Mouse (Mus musculus) A20 (cell line): ENCODE data around the gene Sh3pxd2a.

ENCODE experiments used
- DNase-seq: peaks from one replicate; pipeline ENCODE4 v3.0.0-alpha.2; 2011; ENCODE audit warnings: low read depth, low spot score

The Sh3pxd2a gene

DNA sequence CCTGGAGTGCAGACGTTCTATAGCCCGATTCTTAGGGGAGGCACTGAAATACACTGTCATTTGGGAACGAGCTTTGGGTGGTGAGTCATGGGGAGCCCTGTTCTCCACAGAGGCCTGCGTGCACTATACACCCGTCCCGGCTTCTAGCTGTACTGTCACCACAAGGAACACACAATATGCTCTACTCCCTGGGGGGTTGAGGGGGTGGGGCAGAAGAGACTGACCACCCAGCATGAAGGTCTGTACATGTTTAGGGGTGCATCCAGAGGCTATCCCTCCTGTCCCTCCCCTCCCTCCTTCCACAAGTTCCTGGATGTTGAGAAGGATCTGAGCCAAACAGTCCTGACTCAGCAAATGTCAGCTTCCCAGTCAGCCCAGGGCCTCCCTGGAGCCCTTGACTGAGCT lies 182.1 kb downstream of the Sh3pxd2a start:
- no peak for DNase-seq

DNA sequence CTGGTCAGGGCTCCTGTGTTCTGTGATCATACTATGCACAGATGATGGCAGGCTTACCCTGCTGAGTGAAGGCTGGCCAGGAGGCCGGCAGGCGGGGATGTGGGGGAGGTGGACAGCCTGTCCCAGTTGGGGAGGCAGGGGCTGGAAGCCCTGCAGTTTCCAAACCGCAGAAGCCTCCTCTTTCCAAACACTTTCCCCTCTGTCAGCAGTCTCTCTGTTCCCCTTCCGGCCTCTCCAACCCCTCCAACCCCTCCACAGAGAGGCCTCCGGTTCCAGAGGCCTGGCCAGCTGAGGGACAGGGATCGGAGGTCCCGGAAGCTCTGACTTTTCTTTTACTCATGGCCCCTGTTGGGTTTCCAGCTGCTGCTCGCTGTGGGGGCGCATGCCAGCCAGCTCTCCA lies 183.3 kb downstream of the Sh3pxd2a start:
- DNase-seq, result no peak

DNA sequence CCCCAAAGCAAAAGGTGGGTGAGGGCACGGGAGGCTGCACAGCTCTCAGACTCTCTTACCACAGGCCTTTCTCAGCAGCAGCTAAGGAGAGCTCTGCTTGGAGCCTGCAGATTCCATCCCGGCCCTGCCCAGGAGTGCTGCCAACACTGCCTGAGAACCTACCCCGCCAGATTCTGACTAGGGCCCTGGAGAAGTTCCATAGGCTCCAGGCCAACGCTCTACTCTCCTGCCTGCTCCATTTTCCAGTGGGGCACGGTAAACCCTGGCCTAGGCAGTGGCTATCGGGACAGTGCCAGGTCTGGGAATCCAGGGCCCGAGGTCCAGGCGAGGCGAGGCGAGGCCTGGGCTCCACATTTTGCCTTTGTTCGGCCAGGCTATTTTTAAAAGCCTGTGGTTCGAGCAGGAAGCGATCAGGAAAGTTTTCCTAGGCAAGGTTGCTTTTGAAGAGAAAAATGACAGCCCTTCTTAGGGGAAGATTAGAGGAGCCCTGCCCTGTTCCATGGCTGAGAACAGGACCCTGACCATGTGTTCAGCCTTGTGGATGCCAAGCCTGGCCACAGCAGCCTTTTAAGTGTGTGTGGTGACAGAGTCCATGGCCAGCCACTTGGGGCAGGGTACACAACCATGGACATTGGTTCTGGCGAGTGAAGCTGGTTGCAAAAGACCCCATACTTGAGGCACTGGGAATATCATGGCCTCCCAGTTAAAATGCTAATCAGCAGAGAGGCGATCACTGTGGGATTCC lies 184.2 kb downstream of the Sh3pxd2a start:
- no peak for DNase-seq

DNA sequence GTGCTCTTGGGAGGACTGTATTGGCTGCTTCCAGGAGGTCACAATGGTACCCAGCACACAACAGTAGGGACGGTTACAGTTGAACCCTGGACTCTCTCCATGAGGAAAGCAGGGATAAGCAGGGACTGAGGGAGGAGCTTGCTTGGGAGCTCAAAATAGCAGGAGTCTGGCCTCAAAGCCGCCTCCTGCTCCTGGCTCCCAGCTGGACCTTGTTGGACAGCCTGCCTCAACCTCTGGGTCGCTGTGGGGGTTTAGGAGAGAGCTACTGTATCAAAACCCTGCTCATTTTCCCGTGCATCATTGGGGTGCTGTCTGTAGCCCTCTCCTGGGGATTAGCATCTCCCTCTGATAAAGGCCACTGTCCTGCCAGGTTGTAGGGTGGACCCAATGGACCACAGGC lies 184.8 kb downstream of the Sh3pxd2a start:
- DNase-seq, result no peak

DNA sequence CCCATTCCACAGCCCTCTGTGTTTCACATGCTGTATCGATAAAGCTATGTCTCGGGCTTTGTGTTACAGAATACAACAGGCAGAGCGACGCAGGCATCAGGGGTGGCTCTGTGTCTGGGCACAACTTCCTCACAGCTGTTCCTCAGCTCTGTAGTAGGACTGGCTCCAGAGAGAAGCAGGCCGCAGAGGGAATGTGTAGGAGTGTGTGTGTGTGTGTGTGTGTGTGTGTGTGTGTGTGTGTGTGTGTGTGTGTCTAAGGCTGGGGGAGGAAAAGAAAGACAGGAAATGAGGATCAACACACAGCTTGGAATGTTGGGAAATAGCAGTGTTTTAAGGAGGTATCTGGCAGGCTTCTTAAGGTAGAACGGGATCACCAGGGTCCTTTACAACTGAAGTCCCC lies 187.5 kb downstream of the Sh3pxd2a start:
- DNase-seq, result no peak

DNA sequence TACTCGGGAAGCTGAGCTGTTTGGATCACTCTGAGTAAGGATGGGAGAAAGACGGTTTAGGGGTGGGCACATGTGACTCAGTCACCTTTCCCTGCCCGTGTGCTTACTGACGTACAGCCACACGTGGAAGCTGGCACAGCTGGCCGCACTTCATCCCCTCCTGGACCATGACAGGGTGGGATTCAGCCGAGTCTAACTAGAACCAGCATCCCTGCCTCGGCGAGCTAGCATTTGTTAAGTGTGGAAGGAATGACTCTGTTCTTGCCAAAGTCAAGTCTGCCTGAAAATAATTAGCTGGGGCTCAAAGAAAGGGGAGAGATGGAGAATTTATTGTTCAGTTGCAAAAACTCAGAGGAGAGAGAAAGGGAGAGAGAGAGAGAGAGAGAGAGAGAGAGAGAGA lies 193.7 kb downstream of the Sh3pxd2a start:
- no peak for DNase-seq

DNA sequence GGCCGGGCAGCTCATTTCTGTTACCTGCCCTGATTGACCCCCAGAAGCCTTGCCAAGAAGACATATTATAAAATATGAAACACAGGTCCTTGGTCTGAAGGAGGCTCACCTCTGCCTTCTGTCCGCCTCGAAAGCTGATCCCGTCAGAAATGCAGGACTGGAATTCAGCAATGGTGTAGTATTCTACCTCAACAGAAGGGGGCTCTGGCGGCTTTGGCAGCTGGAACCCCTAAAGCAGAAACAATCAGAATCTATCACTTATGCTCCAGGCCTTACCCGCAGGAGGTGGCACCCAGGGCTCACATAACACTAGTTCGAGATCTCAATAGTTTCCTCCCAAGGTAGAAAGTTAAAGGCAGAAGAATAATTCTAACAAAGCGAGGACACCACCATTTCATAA lies 194.5 kb downstream of the Sh3pxd2a start:
- peak; percentile 31 for DNase-seq

DNA sequence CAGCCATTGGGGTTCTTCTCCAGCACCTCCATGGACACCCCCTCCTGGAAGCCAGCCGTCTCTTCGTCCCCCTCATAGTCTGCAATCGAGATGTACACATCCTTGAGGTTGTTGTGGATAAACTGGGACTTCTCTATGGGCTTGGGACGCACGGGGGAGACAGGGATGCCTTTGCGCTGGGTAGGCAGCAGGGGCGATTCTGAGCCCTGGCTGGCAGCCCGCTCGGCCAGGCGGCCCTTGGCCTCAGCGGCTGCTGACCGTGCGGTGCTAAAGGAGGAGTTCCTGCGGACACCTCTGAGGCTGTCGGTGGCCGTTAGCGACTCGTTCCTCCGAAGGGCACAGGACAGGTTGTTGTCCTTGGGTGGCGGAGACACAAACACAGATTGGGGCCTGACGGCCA lies 197.1 kb downstream of the Sh3pxd2a start:
- DNase-seq, result no peak

DNA sequence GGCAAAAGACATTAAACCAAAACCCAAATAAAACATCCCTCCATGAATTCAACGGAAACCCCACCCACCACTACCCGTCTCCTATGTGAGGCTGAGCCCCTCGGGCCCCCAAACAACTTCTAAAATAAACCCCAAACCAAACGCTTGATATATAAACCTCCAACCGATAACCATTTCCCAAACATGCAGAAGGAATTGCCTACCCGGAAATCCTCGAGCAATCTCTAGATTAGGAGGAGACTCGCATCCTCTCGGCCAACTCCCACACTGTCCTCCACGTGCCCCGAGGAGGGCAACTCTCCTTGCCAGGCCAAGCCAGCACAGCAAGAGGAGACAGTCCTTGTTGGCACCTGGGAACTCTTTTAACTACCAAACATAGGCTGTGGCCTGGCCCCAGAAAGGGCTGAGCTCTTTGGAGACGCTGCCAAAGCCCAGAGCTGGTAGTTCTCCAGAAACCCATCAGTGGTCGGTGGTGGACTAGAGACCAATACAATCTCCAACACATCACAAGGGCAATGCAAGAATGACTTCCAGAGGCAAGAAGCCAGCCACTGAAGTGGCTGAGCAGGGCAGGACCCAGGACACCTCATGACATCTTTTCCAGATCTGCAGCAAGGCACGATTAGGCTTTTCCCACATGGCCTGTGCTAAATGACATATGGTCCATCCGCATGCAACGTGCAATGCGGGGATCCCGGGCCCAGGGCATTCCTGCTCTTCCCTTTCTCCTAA lies 198.0 kb downstream of the Sh3pxd2a start:
- DNase-seq, result no peak

DNA sequence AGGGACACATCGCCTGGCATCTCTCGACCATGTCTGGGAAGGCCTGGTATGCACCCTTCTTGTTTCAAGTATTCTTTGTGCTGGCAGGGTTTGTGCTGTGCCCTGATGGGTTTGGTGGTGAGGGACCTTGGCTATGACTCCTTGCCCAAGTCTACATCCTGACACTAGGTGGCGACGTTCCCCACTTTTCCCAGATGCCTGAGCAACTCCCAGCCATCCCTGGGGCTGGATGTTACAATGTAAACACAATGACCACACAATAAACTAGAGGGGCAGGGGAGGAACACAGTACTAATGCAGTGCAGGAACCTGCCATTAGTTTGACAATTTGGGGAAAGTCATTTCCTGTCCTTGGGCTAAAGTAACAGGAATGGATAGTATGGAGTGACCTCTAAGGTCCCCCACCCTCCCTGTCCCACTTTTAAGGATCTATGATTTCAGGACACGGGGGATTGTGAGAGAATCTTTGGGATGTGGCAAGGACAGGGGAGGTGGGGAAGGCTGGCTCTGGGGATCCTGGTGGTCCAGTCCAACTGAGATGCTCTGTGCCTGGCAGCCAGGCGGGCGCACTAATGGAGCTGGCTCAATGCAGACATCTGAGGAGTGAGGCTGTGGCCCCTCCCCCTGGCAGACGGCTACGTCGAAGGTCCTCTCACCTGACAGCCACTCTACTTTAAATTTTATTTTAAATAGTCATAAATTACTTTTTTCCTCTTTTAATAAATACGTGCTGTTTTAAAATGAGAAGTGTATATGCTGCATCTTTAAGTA lies 199.7 kb downstream of the Sh3pxd2a start:
- DNase-seq, result peak; percentile 32

DNA sequence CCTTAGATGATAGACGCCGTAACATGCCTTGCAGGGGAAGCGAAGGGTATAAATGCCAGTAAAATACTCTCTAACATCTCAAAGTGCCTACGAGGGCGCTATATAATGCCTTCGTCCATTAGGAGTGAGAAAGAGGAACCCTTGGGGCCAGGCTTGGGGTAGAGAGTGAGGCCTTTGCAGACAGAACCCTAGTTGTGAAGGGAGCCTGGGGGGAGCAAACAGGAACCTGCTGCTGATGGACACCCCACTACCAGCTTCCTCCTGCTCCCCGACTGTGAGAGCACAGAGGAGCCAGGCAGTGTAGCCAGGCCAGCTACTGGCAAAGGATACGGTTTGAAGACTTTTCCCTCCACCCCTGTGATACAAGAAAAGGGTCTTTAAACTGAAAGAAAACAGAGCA lies 200.6 kb downstream of the Sh3pxd2a start:
- DNase-seq, result no peak

DNA sequence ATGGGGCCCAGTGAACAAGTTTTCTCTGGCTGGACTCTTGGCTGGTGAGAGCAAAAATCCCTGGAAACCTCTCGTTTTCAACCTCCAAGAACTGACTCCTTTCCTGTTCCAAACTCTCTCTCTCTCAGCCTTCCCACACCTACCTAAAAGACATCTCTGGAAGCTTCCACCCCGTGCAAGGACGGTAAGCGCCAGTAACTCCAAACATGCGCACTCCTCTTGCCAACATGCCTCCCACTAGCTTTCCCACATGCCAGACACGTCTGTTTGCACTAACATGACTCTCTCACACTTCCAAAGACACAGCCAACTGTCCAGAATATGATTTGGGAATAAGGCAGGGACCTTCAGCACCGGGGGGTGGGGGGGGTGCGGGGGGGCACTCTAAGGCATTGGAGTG lies 203.0 kb downstream of the Sh3pxd2a start:
- no peak for DNase-seq

DNA sequence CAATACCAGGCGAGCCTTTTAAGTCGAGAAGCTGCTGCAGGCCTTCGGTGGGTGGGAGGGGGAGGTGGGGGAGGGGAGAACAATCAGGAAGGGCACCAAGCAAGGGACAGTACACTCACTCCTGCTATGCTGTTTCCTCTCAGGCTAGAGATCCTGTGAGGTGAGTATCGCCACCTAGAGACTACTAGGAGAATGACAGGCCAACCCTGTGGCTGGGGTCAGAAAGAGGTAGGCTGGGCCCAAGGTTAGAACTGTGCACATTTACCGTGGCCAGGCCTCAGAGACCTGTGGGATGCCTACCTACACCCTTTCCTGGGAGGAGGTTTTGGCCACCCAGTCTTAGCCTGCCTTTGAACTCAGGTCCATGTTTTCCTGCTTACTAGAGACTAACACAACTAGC lies 204.6 kb downstream of the Sh3pxd2a start:
- DNase-seq, result peak; percentile 42

DNA sequence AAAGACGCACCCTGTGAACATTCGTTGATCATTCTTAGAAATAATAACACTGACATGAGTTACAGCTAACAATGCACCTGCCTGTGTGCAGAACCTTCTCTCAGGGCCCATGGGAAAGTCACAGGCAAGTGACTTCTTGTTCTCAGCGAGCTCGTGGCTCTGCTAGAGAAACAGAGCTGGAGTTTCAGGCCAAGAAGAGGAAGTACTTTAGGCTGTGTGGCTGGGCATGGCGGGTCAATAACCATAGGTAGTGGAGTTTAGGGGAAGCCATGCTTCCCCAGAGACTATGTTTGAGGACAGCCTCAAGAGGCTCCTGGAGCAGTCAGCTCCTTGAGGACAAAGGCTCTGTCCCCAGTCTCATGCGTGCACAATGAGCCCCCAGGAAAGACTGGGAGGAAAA lies 208.3 kb downstream of the Sh3pxd2a start:
- DNase-seq, result peak; percentile 75

DNA sequence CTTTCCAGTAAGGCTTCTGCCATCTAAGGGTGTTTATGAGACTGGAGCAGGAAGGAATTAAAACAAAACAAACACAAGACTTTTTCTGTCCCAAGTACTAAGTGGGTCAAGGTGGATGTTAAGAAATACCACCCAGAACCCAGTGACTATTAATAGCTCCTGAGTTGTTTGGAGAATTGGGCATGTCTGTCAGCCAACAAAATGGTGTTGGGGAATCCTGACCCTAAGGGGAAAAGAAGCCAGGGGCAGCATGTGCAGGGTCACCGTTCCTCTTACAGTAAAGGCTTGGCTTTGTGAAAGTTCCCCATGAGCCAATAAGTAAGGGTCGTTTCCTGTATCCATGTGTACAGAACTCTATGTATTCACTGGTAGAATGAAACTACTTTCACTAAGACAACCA lies 209.2 kb downstream of the Sh3pxd2a start:
- no peak for DNase-seq

DNA sequence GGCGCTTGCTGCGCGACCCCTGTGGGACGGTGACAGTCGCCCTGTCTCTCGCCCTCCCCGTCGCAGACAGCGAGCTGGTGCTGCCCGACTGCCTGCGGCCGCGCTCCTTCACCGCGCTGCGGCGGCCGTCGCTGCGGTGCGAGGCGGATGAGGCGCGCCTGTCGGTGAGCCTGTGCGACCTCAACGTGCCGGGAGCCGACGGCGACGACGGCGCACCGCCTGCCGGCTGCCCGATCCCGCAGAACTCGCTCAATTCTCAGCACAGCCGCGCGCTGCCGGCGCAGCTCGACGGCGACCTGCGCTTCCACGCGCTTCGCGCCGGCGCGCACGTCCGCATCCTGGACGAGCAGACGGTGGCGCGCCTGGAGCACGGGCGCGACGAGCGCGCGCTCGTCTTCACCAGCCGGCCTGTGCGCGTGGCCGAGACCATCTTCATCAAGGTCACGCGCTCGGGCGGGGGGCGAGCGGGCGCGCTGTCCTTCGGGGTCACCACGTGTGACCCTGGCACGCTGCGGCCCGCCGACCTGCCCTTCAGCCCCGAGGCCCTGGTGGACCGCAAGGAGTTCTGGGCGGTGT lies 211.1 kb downstream of the Sh3pxd2a start:
- no peak for DNase-seq

DNA sequence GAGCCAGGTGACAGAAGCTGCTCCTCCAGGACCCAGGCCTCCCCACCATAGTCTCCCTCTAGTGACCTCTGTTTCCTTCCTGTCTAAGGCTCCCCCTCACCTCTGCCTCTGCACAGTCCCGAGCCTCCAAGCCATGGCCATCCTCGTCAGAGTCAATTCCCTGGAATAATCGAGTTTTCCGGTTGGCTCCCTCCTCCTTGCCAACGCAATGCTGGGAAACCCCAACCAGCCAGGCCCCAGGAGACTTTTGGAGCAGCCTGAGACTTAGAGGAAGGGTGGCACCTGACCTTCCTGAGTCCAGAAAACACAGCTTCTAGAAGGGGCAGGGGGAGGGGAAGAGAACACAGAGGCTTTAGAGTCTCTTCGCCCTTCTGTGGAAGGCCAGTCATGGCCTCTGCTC lies 213.3 kb downstream of the Sh3pxd2a start:
- DNase-seq, result no peak

DNA sequence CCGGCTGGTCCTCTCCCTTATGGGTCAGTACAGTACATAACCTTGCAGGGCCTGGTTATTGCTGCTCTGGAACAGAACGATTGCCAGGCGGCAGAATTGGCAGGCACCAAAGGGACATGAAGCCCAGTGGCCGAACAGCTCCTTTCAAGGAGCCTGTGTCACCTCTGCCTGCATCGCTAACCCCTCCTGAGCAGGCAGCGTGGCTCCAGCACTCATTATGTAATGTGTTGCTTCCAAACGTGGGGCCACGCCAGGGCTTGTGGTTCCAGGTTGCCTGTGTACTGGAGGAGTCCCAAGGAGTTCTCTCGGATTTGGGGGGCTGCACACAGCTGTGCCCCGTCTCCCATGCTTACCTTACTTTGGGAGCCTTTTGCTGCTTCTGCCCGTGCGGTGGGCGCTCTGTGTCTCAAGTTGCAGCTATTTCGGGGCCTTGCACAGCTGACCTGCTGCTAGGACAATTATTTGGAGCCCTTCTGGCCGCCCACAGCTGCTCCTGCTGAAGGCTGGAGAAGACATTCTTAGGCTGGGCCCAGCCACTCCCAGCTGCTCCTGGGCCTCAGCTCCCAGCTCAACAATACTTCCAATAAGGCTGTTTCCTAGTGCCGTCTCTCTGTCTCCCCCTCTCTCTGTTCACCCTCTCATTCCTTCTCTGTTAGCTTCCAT lies 215.2 kb downstream of the Sh3pxd2a start:
- DNase-seq, result no peak

DNA sequence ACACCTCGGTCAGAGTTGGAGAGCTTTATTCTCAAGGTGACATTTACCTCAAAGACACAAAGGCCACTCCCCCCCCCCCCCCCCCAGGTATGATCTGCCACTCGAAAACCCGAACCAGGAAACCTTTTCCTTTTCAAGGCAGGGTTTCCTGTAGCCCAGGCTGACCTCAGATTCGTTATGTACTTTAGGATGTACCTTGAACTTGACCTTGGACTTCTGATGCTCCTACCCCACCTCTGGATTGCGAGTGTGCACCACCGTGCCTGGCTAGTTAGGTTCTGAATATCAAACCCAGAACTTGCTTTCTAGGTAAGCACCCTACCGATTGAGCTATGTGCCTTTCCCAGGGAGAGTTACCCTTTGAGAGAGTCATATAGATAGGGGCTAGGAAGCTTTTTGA lies 215.9 kb downstream of the Sh3pxd2a start:
- DNase-seq, result no peak

DNA sequence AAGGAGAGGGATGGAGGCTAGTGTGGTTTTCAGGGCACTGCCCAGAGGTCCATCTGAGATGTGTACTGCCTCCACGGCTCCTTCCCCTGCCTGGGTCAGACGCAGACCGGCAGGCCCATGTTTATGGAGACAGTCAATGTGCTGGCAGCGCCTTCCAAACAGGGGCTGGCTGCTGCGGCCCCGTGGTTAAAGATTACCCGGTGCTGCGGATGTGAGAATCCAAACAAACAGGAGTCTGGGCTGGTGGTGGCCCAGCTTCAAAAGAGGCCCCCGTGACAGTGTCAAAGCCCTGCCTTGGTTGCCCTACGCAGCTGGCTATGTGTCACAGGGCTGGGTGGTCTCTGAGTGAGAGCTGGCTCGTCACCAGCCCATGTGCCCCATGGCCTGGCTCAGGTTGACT lies 216.4 kb downstream of the Sh3pxd2a start:
- no peak for DNase-seq

DNA sequence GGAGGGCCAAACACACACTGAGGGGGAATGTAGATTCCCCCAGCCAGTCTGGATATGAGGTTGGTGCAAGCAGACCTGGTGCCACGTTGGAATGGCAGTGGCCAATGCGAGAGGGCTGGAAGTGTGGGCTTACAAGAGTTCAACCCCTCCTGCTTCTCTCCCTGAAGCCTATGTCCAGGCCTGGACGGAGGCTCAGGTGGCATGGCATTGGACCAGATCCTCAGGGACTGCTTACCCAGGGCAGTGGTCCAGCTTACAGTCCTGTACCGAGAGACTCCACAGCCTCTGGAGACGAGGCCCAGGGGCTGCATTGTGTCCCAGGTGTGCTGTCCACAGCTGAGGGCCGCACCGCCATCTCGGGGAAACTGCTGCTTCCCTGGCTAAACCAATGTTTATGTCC lies 218.7 kb downstream of the Sh3pxd2a start:
- no peak for DNase-seq

DNA sequence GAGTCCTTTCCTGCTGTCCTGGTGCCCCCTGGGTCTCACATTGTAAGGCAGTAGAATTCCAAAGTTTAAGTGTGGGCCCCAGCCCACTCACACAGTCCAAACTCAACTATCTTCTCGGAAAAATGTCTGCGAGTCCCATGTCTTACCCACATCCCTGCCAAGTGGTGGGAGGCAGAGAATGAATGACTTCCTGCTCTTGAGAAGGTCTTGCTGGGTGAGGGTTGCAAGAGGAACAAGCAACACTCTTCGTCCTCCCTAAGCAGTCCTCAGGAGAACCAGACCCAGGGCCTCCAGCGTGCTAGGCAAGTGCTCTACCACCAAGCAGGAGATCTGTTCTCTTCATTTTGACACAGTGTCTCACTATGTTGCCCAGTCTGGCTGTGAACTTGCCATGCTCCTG lies 222.0 kb downstream of the Sh3pxd2a start:
- DNase-seq, result no peak
